Mouse (Mus musculus): ENCODE data around the gene Marveld1.

Gene Marveld1

GRCm38 (mm10) chr19:42147170-42147768, at the start of gene Marveld1:
Gene Marveld1, plus strand, starts transcription at chr19:42147400.
- DNase-seq (ENCODE audit: low spot score) = peak; percentile 69

GRCm38 (mm10) chr19:42099406-42099805, 47.8 kb upstream of the Marveld1 start:
- no peak for DNase-seq (ENCODE audit: low spot score)

GRCm38 (mm10) chr19:42104681-42105080, 42.5 kb upstream of the Marveld1 start:
- no peak for DNase-seq (ENCODE audit: low spot score)

- no peak for DNase-seq (ENCODE audit: low spot score)
These were observed 31.3 kb upstream of the Marveld1 start for GRCm38 (mm10) chr19:42115783-42116335.

GRCm38 (mm10) chr19:42118142-42118541, 29.1 kb upstream of the Marveld1 start:
- DNase-seq (ENCODE audit: low spot score) = no peak

GRCm38 (mm10) chr19:42118596-42118995, 28.6 kb upstream of the Marveld1 start:
- no peak for DNase-seq (ENCODE audit: low spot score)

GRCm38 (mm10) chr19:42120451-42120850, 26.7 kb upstream of the Marveld1 start:
- no peak for DNase-seq (ENCODE audit: low spot score)

GRCm38 (mm10) chr19:42124684-42125083, 22.5 kb upstream of the Marveld1 start:
- no peak for DNase-seq (ENCODE audit: low spot score)

GRCm38 (mm10) chr19:42125501-42126218, 21.5 kb upstream of the Marveld1 start:
- DNase-seq (ENCODE audit: low spot score) = no peak

GRCm38 (mm10) chr19:42126219-42126605, 21.0 kb upstream of the Marveld1 start:
- DNase-seq (ENCODE audit: low spot score) = no peak

- DNase-seq (ENCODE audit: low spot score) = no peak
These were observed 20.2 kb upstream of the Marveld1 start for GRCm38 (mm10) chr19:42127024-42127423.

- no peak for DNase-seq (ENCODE audit: low spot score)
These were observed 19.0 kb upstream of the Marveld1 start for GRCm38 (mm10) chr19:42128052-42128740.

- peak; percentile 90 for DNase-seq (ENCODE audit: low spot score)
These were observed 18.3 kb upstream of the Marveld1 start, which contains the start of gene Avpi1 for GRCm38 (mm10) chr19:42128787-42129508. Gene Avpi1, minus strand, starts transcription at chr19:42129059.

- no peak for DNase-seq (ENCODE audit: low spot score)
These were observed 17.5 kb upstream of the Marveld1 start for GRCm38 (mm10) chr19:42129509-42130293.

- no peak for DNase-seq (ENCODE audit: low spot score)
These were observed 16.9 kb upstream of the Marveld1 start for GRCm38 (mm10) chr19:42130294-42130606.

GRCm38 (mm10) chr19:42131101-42131500, 16.1 kb upstream of the Marveld1 start:
- no peak for DNase-seq (ENCODE audit: low spot score)

- DNase-seq (ENCODE audit: low spot score) = no peak
These were observed 12.1 kb upstream of the Marveld1 start for GRCm38 (mm10) chr19:42135070-42135469.

GRCm38 (mm10) chr19:42136126-42136525, 11.1 kb upstream of the Marveld1 start:
- DNase-seq (ENCODE audit: low spot score) = no peak

GRCm38 (mm10) chr19:42137167-42137672, 10.0 kb upstream of the Marveld1 start:
- no peak for DNase-seq (ENCODE audit: low spot score)

- DNase-seq (ENCODE audit: low spot score) = no peak
These were observed 8.5 kb upstream of the Marveld1 start for GRCm38 (mm10) chr19:42138517-42139285.

All from ovary, postnatal 10 days (tissue).